Mouse (Mus musculus) olfactory bulb, adult 2 months (tissue): ENCODE measurements at regions not wholly inside any gene's neighbourhood (a gene's known extent, or its start where the extent isn't known, plus 50 kb on each side); places are given as distances from the start of the nearest gene placed in this dataset.

Source experiments
- CTCF ChIP-seq: fragments of 200-500 bp; IDR thresholded peaks from 2 replicates; pipeline ENCODE4 v1.5.1; 2012; ENCODE audit warnings: low read depth, mild to moderate bottlenecking, low read length, moderate library complexity; ENCODE audit not compliant: insufficient read depth
- POLR2A ChIP-seq: fragments of 200-500 bp; IDR thresholded peaks from 2 replicates; pipeline ENCODE4 v1.6.1; 2012; ENCODE audit warnings: mild to moderate bottlenecking, low read depth, low read length, moderate library complexity; ENCODE audit not compliant: insufficient read depth

GRCm38 (mm10) chr10:117569301-117570079, 59.8 kb upstream of the Cpm start:
- TF ChIP-seq CTCF: no peak
- no peak for TF ChIP-seq POLR2A
